Mouse (Mus musculus): ENCODE results near the gene Arhgap27.

GRCm38 (mm10) chr11:103333719-103334398 is 29.6 kb downstream of the Arhgap27 start:
- TF ChIP-seq CTCF (IDR thresholded peaks at IDR 0.05; ENCODE audit: extremely low read depth, insufficient read length, insufficient replicate concordance, low read depth, low read length): 0 out of 2 replicates have a peak, but pooled peaks have one; percentile 28
- TF ChIP-seq POLR2A (IDR thresholded peaks at IDR 0.05; ENCODE audit: low read depth, low read length): no peak

Measured in small intestine, adult 2 months (tissue).